Mouse (Mus musculus): ENCODE data around the gene Klhl40. TPM values are rescaled to one million over a fixed set of nuclear protein-coding genes. Genes with fewer than 3 reads are reported as not detected.

Gene Klhl40
- polyA plus RNA-seq, 1 experiment = not detected

- TF ChIP-seq GATA1 (IDR thresholded peaks at IDR 0.05; ENCODE audit: low read length) = no peak
Measured at GRCm38 (mm10) chr9:121830956-121831293, 53.5 kb downstream of the Klhl40 start.

Other genes starting within 250 kb of the Klhl40 start
- not detected in 2 replicates for gene Lyzl4, start 135.5 kb upstream of the Klhl40 start, polyA plus RNA-seq (2012)
- gene Vipr1, start 134.9 kb upstream of the Klhl40 start, polyA plus RNA-seq (2012) = not detected in 2 replicates
- gene Sec22c, start 72.1 kb upstream of the Klhl40 start, polyA plus RNA-seq (2012) = 8.3 and 10.1 TPM in 2 replicates
- gene Ss18l2, start 67.3 kb upstream of the Klhl40 start, polyA plus RNA-seq (2012) = 16.5 and 20.5 TPM in 2 replicates
- gene Nktr, start 58.4 kb upstream of the Klhl40 start, polyA plus RNA-seq (2012) = 46.9 and 72.0 TPM in 2 replicates
- 0.23 and 0.33 TPM in 2 replicates for gene Zfp651, start 18.3 kb upstream of the Klhl40 start, polyA plus RNA-seq (2012)
- gene Hhatl, start 14.9 kb downstream of the Klhl40 start, polyA plus RNA-seq (2012) = not detected in 2 replicates
- gene Ccdc13, start 61.9 kb downstream of the Klhl40 start, polyA plus RNA-seq (2012) = 0.04 TPM in 1 of 2 replicates, not detected in the other
- gene Higd1a, start 80.8 kb downstream of the Klhl40 start, polyA plus RNA-seq (2012) = 73.5 and 107 TPM in 2 replicates
- gene Ackr2, start 120.7 kb downstream of the Klhl40 start, polyA plus RNA-seq (2012) = not detected in 2 replicates
- gene Cyp8b1, start 138.7 kb downstream of the Klhl40 start, polyA plus RNA-seq (2012) = not detected in 2 replicates
- not detected in 2 replicates for gene Fam198a, start 173.4 kb downstream of the Klhl40 start, polyA plus RNA-seq (2012)
- gene Pomgnt2, start 219.5 kb downstream of the Klhl40 start, polyA plus RNA-seq (2012) = not detected in 2 replicates